Mouse (Mus musculus) E14TG2a.4 (cell line): ENCODE data around the gene Cacnb1.

Experiments used
- CTCF ChIP-seq: conservative IDR thresholded peaks from 2 replicates; pipeline ENCODE4 v1.5.1; 2014; ENCODE audit warnings: low read length
- NANOG ChIP-seq: IDR thresholded peaks from 2 replicates; pipeline ENCODE4 v1.6.1; 2014; ENCODE audit warnings: borderline replicate concordance, low read length, mixed read lengths

- TF ChIP-seq CTCF (no peak), NANOG (no peak)
Measured at GRCm38 (mm10) chr11:97968385-97968784, 54.4 kb downstream of the Cacnb1 start.
